Mouse (Mus musculus): ENCODE data around the gene F2rl1.
"Not testable (repeated sequence)": the region's sequence is repeated elsewhere in the genome, so short reads cannot be mapped to it uniquely, and the experiment has no call there.

Gene F2rl1

GRCm38 (mm10) chr13:95533640-95534039 is 8.6 kb upstream of the F2rl1 start:
- DNase-seq (ENCODE audit: low spot score) = no peak

GRCm38 (mm10) chr13:95533121-95533520 is 8.1 kb upstream of the F2rl1 start:
- DNase-seq (ENCODE audit: low spot score) = not testable (repeated sequence)

GRCm38 (mm10) chr13:95531273-95532045 is 6.4 kb upstream of the F2rl1 start:
- no peak for DNase-seq (ENCODE audit: low spot score)

- no peak for DNase-seq (ENCODE audit: low spot score)
These were observed 4.2 kb upstream of the F2rl1 start for GRCm38 (mm10) chr13:95529246-95529645.

GRCm38 (mm10) chr13:95524424-95524673 is 678 bp downstream of the F2rl1 start:
- no peak for DNase-seq (ENCODE audit: low spot score)

GRCm38 (mm10) chr13:95523659-95524423 is 1.2 kb downstream of the F2rl1 start:
- peak; percentile 22 for DNase-seq (ENCODE audit: low spot score)

- DNase-seq (ENCODE audit: low spot score) = no peak
These were observed 2.9 kb downstream of the F2rl1 start for GRCm38 (mm10) chr13:95522176-95522575.

- no peak for DNase-seq (ENCODE audit: low spot score)
These were observed 4.0 kb downstream of the F2rl1 start for GRCm38 (mm10) chr13:95521029-95521428.

- DNase-seq (ENCODE audit: low spot score) = no peak
These were observed 10.3 kb downstream of the F2rl1 start for GRCm38 (mm10) chr13:95514756-95515155.

- no peak for DNase-seq (ENCODE audit: low spot score)
These were observed 15.0 kb downstream of the F2rl1 start for GRCm38 (mm10) chr13:95510054-95510453.

GRCm38 (mm10) chr13:95503279-95503917 is 21.6 kb downstream of the F2rl1 start:
- no peak for DNase-seq (ENCODE audit: low spot score)

- no peak for DNase-seq (ENCODE audit: low spot score)
These were observed 28.4 kb downstream of the F2rl1 start for GRCm38 (mm10) chr13:95496601-95497000.

- no peak for DNase-seq (ENCODE audit: low spot score)
These were observed 30.2 kb downstream of the F2rl1 start for GRCm38 (mm10) chr13:95494812-95495211.

GRCm38 (mm10) chr13:95493296-95493695 is 31.7 kb downstream of the F2rl1 start:
- no peak for DNase-seq (ENCODE audit: low spot score)

- DNase-seq (ENCODE audit: low spot score) = no peak
These were observed 33.7 kb downstream of the F2rl1 start for GRCm38 (mm10) chr13:95491327-95491726.

GRCm38 (mm10) chr13:95484664-95485063 is 40.4 kb downstream of the F2rl1 start:
- no peak for DNase-seq (ENCODE audit: low spot score)

GRCm38 (mm10) chr13:95481428-95481827 is 43.6 kb downstream of the F2rl1 start:
- DNase-seq (ENCODE audit: low spot score) = peak; percentile 49

- DNase-seq (ENCODE audit: low spot score) = peak; percentile 21
These were observed 46.2 kb downstream of the F2rl1 start, which contains the start of gene S100z for GRCm38 (mm10) chr13:95478671-95479413. Gene S100z, minus strand, starts transcription at chr13:95478721.

GRCm38 (mm10) chr13:95477173-95477572 is 47.9 kb downstream of the F2rl1 start:
- no peak for DNase-seq (ENCODE audit: low spot score)

GRCm38 (mm10) chr13:95475124-95475523 is 49.9 kb downstream of the F2rl1 start:
- DNase-seq (ENCODE audit: low spot score) = no peak

- no peak for DNase-seq (ENCODE audit: low spot score)
These were observed 50.7 kb downstream of the F2rl1 start for GRCm38 (mm10) chr13:95474294-95474693.

- no peak for DNase-seq (ENCODE audit: low spot score)
These were observed 54.1 kb downstream of the F2rl1 start for GRCm38 (mm10) chr13:95470970-95471369.

All from testis, postnatal 14 days (tissue).